Mouse (Mus musculus) heart, postnatal 0 days (tissue): Measurements from ENCODE around the gene Tmem156.

Source experiments
- CTCF ChIP-seq: IDR thresholded peaks from 2 replicates; pipeline ENCODE4 v1.5.1; 2016; ENCODE audit warnings: antibody characterized with exemption, control low read depth, low read depth
- EP300 ChIP-seq: IDR thresholded peaks from 2 replicates; pipeline ENCODE4 v1.6.1; 2016; ENCODE audit warnings: antibody characterized with exemption, low read depth

DNA sequence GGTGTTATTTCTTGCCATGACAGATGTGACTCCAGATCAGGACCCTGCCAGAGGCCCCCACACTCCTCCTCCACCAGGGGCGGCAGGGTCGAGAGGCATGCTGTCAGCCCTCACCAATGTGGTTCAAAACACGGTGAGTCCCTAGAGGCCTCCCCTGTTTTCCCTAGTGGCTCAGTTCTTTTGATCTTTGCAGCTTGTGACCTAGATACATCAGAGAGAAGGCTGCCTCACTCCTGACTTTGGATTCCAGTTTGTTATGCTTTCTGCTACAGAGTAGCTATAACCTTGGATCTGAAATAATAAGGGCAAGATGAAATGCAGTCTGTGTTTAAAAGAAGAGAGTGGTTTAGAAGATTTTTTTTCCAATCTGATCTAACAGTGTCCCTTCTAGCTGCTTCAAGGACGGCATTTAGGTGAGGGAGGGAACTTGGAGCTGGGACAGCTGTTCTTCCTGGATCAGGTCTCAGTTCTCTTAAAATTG is 85.9 kb downstream of the Tmem156 start:
- TF ChIP-seq EP300: no peak
- no peak for TF ChIP-seq CTCF
